Mouse (Mus musculus): ENCODE data around the gene Serpine2.

Gene Serpine2

DNA sequence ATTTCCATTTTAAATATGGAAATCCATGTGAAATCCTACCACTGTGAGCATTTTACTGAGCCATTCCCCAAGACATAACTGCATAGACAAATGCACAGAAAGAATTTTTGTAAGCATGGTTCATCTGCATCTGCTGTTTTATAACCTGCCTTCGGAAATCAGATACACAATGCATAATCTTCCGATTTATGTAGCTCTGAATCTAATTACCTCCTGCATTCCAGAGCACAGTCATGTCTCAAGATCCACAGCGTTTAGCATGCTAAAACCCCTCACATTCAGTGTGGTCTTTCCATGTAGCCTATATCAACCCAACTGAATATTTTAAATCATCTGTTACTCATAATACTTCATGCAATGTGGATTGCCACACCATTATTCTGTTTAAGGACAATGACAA, 51.5 kb downstream of the Serpine2 start:
- no peak for DNase-seq (ENCODE audit: low spot score)

DNA sequence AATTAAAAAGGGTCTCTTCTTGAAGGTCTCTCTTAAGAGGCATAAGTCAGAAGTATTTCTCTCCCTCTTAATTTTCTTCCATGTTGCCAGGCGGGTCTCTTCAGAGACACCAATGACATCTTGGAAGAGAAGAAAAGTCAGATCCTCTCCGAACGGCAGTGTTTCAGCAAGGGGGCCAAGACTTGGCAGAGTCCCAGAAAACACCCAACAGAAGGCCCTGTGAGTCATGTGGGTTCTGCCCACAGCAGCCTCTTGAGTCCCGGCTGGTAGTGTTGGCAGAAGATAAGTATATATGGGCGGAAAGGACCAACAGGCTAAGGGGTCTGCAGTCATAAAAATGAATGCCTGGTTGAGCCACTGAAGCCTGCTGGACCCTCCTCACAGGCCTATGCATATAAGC, 54.1 kb downstream of the Serpine2 start:
- no peak for DNase-seq (ENCODE audit: low spot score)

DNA sequence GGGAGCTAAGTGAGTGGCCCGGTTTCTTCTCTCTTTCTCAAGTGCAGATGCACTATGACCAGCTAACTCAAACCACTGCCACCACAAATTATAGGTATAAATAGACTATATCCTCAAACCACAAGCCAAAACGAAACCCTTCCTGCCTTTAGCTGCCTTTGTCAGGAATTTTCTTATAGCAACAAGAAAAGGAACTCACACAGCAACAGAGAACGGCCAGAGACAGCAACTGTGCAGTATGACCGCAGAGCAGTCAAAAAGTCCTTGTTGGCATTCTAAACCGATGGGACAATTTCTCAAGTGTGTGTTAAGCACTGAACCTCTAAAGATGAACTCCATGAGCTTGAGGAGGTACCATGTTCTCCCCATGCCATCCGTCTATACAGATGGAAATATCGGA, 57.4 kb downstream of the Serpine2 start:
- DNase-seq (ENCODE audit: low spot score) = no peak

DNA sequence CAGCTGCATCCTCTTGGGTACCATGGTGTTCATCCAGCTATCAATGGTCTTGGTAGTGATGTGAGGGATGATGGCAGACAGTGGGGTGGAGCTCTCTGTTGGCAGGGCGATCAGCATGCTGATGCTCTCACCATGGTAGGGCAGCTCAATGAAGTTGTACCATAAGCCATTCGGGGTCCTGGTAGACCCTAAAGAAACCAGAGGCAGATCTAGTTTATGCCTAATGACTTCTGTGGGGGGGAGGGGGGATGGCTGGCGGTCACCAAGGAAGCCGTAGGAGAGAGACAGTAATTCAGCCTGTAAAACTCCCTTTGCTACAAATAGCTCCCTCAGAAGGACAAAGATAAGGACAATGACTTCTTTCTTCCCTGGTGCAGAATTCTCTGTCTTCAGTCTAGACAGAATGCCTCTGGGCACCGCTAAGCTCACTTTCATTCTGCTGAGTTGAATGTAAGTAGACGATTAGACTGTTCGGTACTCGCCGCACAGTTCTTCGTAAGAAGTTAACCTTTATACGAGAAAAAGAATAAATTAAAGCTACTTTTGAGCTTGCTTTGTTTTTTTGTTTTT, 58.0 kb downstream of the Serpine2 start:
- no peak for DNase-seq (ENCODE audit: low spot score)

DNA sequence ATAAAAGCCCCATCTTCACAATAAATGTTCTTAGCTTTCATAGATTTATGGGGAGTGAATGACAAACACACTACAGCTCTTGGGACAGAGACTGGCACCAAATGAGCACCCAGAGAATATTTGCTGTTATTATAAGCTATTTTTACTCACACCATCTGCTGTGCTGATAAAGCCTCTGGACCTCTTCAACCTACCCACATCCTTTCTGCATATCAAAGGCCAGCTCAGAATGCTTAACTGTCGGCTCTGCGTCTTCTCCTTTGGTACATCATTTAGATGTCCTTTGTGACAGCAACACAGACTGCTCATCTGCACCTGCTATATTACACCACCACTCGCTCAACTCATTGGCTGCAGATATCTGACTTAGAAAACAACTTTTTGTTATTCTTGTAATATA, 63.9 kb downstream of the Serpine2 start:
- DNase-seq (ENCODE audit: low spot score) = no peak

DNA sequence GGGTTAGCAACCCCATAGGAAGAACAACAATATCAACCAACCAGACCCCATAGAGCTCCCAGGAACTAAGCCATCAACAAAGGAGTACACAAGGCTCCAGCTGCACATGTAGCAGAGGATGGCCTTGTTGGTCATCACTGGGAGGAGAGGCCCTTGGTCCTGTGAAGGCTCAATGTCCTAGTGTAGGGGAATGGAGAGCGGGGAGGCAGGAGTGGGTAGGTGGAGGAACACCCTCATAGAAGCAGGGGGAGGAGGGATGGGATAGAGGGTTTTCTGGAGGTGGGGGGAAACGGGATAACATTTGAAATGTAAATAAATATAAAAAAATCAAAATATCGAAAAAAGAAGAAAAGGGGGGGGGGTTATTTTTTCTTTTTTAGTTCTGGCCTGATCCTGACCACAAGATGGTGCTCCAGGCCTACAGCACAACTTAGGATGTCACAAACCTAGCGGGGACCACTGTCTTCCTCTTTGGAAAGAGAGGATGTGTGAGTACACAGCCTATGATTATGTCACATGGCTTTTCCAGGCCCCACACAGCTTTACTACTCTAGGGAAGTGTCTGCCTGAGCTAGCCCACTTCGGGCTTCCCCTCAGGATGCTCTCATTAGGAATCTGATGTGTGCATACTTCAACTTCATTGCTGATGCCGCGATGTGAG, 74.6 kb downstream of the Serpine2 start:
- no peak for DNase-seq (ENCODE audit: low spot score)

DNA sequence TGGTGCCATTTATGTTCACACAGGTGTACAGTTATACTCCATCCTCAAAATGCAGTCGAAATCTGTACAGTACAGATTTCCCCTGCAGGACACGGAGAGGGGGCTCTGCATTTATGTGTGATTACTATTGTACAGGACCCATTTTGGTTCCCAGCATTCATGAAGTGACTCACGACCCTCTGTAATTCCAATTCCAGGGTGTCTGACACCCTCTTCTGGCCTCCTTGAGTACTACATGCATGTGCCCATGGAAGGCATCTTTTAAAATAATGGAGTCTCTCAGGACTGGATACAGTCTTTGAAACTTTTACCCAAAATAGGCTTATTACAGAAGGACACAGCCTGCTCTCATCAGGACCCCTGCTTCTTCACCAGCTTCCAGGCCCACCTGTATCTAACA, 78.5 kb downstream of the Serpine2 start:
- DNase-seq (ENCODE audit: low spot score) = no peak

DNA sequence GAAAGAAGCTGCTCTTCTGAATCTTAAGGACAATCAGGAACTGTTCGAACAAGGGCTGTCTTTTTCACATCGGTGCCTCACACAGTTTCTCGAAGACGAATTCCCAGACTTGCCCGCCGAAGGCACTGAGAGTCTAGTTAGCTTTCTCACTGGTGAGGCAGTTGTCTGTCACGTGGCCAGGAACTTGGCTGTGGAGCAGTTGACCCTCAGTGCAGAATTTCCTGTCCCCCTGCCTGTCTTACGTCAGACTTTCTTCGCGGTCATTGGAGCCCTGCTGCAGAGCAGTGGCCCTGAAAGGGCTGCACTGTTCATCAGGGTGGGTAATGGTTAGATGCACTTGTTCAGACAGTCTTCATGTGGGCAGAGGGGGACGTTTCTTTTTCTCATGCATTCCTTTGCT, 83.0 kb downstream of the Serpine2 start:
- DNase-seq (ENCODE audit: low spot score) = no peak

DNA sequence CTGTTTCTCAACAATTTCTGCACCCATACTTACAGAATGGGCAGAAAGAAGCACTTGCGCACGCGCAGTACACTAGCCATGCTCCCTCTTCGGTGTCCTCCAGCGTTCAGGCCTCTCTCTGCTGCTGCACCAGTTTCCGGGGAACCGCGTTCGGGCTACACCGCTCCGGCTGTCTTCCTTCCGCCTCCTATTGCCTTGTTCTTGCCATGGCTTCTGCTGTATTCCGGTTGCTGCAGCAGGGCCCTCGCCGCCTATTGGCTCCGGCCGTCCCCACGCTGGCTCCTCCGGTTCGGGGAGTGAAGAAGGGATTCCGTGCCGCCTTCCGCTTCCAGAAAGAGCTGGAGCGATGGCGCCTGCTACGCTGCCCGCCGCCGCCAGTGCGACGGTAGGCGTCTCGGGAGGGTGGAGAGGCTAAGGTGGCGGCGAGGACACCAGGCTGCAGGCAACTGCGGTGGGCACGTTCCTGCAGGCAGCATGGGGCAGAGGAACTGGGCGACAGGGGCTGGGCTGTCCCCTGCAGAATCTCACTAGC, 85.0 kb downstream of the Serpine2 start, which contains the start of the genes Mrpl44 and Wdfy1:
Gene Mrpl44 (plus strand): TSS at position 92 of the 532 bp plus-strand sequence.
Gene Wdfy1 (minus strand): TSS at position 217 of the 532 bp plus-strand sequence.
- DNase-seq (ENCODE audit: low spot score) = peak; percentile 97

DNA sequence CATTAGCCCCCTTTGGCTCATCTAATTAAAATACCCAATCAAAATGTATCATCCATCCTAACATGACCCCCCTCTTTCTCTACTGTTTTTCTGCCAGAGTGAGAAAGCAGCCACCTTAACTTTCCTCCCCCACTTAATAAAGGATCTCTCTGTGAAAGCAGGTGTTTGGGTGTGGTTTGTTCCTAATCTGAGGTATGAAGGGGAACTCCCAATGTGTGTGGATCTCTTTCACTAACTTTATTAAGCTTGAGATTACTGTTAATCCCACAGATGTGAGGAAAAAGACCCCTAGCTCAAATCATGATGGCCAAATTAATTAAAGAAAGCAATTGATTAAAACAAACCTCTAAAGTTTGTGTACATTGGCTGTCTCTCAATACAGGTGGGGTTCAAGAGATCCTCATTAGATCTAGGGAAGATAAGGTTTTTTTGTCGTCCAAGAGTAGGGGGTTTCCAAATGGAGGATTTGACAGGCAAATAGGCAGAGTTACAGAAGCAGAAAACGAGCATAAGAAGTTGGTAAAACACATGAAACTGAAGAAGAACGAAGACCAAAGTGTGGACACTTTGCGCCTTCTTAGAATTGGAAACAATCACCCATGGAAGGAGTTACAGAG, 86.7 kb downstream of the Serpine2 start:
- DNase-seq (ENCODE audit: low spot score) = no peak

DNA sequence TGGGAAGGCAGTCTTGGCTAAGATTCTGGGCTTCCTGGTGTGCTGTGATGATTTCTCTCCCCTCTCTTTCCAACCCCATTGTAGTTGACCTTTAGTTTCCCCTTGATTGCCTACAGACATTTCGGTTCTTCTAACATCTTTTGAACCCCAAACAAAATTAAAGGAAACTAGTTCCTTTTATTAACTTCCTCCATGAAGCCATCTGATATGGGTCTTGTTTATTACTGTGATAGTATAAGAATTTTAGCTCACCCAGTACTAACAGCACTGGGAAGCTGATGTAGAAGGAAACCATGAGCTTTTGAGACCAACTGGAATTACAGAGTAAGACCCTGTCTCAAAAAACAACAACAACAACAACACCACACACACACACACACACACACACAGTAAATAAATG, 92.7 kb downstream of the Serpine2 start:
- no peak for DNase-seq (ENCODE audit: low spot score)

DNA sequence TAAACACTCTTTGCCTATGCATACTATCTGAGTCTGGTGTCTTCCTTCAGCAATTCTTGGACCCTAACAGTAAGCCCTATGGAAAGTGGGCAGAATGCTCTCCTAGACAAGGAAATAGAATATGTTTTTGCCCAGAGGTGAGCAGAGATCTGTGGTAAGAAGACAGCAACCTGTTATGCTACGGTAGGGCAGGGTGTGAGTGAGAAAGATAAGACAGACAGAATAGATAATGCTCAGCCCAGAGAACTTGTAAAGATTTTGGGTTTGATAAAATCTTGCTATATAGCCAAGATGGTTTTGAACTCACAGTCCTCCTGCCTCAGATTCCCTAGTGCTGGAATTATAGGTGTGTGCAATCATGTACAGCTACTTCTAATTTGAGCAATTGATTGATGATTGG, 96.5 kb downstream of the Serpine2 start:
- DNase-seq (ENCODE audit: low spot score) = no peak

DNA sequence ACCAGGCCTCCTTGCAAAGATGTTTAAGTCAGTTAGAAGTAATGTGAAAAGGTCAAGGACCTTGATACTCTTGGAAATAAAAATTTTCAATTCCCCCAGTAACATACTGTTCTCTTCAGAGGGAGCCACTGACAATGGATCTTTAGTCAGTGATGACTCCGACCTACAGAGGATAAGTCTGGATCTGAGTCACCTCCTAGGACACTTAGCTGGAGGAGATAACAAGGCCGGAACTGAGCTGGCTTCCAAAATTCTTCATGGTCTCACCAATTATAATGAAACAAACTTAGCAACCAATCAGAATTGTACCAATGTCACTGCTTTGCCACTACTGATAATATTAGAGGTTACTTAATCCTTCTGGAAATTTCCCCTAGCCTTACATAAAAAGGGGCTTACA, 96.9 kb downstream of the Serpine2 start:
- DNase-seq (ENCODE audit: low spot score) = no peak

DNA sequence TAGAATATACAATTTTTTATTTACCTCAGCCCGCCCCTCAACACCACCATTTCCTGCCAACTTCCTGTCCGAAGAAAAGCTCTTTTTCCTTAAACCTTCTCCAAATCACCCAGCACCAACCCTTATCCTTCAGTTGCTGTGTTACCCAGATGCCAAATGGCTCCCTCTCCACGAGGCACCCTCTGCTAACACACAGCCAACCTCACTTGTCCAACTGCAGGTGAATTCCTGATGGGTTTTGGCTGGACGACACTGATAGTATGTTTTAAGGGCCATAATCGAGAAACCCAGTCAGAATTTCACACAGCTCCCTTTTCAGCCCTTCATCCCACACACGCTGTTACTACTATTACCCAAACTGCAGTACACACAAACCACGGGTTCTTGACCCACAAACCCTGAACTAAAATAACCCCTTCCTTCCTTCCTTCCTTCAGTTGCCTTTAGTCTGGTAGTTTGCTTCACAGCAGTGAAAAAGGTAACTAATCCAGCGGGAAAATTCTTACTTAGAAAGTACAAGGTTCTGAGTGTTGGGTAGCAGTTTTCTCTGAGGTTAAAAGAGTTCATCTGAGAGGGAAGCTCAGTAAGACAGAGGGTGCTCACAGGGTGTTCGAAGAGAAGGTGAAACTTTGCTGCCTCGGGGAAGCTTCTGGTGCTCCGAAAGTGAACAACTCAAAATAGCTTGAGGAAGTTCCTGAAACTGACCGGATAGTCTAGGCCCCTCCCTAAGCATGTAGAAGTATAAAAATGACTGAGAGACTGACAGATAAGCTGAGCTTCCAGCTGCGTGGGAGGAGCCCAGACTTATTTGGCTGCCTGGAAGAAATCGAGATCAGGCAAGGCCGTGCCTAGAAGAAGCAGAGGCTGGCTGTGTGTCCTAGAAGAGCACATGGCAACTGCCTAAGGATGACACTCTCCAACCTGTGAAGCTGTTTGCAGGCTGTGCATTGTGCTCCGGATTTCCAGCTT, 98.4 kb downstream of the Serpine2 start:
- no peak for DNase-seq (ENCODE audit: low spot score)

DNA sequence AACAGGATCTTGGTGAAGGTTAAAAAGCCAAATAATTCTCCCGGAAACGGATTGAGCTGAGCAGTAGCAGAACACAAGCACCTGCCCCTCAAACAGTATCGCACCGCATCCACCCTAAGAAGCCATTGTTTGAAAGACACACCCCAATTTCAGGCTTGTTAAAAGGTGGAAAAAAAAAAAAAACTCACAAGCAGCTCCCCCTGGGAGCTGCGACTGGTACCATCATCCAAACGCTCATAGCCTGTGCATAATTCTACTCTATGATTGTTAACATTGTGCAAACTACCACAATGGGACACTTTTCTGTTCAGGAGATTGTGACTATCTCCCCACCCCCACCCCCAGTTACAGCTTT, 99.1 kb downstream of the Serpine2 start:
- DNase-seq (ENCODE audit: low spot score) = no peak

DNA sequence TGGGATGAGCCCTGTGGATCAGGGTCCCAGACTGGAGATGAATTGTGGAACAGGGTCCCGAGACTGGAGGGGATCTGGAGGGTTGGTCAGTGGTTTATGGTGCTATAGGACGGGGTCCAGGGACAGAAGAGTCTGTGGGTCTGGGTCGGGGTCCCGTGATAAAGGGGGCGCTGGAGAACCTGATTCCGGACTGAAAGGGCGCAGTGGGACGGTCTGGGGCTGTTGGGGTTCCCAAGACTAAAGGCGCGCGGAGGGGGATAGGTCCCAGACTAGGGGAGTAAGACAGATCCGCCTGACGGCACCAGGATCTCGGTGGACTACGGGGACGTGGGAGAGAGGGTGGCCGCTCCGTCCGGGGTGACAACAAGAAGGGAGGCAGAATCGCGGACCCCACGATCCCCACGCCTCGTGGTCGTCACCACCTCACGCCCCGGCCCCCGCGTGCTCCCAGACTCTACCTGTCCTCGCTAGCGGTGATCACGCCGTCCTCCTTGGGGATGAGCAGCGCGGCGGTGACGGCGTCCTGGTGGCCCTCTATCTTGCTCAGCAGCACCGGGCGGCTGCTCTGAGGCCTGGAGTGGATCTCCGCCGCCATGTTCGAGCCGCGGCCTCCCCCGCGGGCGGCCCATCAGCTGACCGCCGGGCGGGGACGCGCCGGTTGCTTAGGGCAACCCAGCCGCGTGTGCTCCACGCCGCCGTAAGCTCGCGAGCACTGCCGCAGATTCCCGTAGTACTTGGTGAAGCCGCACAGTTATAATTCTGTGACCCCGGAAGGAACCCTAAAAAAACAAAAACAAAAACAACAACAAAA, 99.7 kb downstream of the Serpine2 start:
- peak; percentile 86 for DNase-seq (ENCODE audit: low spot score)

DNA sequence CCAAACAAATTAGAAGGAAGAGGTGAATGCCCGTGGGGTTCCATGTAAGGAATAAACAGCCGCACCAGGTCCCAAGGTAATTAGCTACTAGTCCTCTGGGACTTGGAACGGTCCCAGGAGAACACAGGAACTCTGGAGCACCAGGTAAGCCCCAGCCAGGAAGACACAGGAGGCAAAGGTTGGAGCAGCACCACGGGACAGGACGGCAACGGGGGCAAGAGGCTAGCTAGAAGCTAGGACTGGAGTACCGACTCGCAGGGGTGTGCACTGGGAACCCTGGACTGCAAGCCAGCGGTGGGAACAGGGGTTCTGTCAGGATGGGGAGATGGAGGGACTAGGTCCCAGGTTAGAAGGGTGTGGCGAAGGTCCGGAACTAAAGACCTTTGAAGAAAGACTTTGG, 100.3 kb downstream of the Serpine2 start:
- no peak for DNase-seq (ENCODE audit: low spot score)

DNA sequence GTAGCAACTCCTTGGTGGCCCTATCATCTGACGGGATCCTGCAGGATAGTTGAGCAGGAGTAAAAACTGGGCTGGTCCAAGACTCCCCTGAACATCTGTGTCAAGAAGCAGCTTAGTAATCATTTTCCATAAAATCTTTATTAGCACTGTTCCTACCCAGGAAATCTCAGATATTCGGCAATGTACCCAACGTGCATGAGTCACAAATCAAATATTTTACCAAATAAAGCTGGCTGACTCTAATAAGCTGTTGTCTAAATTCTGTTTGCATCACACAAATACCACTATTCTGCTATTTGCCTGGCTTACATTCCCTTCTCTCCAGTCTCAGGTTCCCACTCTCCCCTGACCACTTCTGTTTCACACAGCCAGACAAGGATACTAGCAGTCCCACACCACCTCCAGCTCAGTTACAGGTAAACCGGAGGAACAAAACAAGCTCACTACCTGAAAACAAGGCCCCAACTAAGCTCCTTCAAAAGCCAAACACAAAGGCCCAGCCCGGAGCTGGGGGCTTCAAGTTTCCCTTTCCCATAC, 101.5 kb downstream of the Serpine2 start:
- no peak for DNase-seq (ENCODE audit: low spot score)

DNA sequence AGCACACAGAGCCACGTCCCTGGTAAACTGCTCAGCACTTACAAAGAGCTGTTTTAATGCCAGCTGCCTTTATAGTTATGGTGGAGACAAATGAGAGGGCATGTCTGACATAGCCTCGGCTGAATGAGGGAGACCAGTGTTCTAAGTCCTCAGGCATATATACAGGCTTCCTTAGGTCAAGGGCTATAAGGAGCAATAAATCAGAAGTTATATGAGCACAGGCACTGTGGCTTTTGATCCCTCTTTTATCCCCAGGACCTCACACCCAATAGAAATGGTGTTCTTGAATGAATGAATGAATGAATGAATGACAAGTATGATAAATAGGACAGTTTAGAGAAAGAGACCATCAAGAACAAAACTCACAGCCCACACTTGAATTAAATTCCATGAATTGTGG, 102.0 kb downstream of the Serpine2 start:
- no peak for DNase-seq (ENCODE audit: low spot score)

DNA sequence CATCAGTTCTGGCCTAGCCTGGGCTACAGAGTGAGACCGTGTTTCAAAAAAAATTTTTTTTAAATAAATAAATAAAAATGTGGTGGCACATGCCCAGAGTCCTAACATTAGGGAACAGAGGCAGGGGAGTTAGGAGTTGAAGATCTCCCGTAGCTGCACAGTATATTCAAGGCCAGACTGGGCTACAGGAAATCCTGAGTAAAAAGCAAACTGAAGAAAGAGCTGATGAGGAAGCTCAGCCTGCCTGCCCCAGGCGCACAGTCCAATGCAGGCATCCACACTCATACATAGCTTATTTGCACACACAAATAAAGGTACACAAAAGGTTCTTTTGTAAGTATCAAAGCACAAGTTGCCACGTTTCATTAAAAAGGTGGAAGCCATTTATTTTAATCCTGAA, 103.4 kb downstream of the Serpine2 start:
- DNase-seq (ENCODE audit: low spot score) = no peak

DNA sequence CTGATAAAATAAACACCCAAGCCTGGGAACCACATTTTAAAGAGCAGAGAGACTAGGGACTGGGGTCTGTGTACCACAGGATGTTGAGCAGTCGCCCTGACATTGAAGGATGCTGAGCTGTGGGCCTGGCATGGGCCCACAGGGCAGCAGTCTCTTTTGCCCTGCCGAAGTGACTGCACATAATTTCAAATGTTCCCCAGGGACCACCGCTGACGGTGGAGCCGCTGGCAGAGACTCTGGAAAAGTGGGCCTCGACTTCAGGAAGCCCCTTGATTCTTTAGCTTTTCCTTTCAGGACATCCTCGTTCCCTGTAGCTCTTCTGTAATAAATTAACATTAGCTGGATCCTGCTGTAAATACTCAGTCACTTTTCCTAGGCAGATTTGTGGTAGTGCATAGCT, 103.8 kb downstream of the Serpine2 start:
- DNase-seq (ENCODE audit: low spot score) = no peak

Measured in lung, postnatal 25 days (tissue).